Mouse (Mus musculus) retina, postnatal 1 day (tissue): Measurements from ENCODE around the gene Scd1.

Source experiments
- DNase-seq: peaks from one replicate; pipeline ENCODE4 v3.0.0-alpha.2; 2012

The Scd1 gene

DNA sequence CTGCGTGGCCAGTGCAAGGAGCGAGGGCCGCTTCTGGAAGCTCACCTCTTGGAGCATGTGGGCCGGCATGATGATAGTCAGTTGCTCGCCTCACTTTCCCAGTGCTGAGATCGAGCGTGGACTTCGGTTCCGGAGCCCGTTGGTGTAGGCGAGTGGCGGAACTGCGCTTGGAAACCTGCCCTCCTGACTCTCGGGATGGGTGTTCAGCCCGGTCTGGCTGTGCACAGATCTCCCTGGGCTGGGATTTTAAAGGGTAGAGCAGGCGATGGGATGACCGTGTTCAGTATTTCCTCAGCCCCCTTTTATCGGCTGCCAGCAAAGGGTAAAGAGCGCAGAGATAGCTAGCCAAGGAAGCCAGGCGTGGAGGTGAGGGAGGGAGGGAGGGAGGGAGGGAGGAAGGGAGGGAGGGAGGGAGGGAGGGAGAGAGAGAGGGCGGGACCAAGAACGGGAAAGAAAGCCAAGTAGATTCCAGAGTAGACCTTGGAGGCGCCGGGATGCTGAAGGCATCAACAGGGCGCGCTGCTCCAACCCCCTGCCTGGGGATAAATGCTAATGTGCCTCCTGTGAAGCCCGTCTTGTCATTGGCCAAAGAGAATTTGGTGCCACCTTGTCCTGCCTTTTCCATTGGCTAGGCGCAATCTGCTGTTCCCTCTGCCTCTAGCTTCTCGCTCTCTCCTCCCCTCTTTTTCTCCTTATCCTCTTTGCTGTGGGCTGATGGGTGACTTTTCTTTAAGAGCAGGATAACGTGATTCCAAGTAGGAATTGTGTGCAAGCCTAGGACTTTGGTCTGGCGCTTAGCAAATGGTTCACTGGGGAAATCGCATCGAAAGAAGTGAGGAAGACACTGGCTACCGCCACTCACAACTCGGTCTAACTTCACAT, at the start of gene Scd1:
Scd1 (minus strand) TSS at position 539 of the 882 bp plus-strand sequence.
- peak; percentile 84 for DNase-seq

DNA sequence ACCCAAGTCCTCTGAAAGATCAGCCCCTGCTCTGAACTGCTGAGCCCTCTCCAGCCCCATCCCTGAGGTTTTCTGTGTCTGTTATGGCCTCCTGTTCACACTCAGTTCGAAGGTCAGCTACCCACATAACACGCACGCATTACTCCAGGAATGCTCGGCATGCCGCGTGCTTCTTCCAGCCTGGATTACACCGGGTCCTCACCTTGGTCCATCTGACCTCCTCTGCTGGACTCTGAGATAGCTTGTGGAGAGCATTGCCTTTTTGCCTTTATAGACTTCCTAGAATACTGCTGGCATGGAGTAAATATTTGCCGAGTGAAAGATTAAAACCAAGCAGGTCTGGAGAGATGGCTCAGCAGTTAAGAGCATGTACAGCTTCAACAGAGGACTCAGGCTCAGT, 47.7 kb upstream of the Scd1 start:
- no peak for DNase-seq

DNA sequence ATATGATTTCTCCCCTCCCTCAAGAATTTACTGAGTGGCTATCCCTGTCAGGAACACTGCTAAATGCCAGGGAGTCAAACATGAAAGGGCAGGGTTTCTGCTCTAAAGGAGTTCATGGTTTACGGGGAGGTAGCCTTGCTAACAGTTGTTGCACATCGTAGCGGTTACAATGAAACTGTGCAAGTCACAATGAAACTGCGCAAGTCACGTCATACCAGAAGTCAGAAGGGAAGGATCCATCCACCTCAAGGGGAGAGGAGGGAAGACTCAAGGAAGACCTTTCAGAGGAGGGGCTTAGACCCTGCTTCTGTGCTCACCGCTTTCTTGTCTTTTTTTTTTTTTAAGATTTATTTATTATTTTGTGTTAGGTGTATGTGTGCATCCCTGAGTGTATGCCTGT, 47.2 kb upstream of the Scd1 start:
- DNase-seq, result no peak

DNA sequence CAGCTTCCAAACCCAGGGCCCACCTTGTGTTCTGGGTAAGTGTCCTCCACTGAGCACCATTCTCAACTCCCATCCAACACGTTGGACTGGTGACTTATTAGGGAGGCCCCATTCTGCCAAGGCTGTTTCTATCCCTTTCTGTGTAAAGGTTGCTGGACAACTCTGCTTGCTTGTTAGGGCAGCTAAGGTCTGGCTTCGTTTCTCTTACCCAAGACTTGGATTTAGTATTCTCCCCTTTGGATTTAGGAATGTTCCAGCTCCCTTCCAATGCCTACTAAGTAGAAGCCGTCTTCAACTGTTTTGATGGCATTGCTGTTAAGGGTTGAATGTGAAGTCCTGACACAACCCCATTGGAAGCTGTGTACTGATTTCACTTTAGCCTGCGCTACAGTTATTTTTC, 40.2 kb upstream of the Scd1 start:
- DNase-seq, result no peak

DNA sequence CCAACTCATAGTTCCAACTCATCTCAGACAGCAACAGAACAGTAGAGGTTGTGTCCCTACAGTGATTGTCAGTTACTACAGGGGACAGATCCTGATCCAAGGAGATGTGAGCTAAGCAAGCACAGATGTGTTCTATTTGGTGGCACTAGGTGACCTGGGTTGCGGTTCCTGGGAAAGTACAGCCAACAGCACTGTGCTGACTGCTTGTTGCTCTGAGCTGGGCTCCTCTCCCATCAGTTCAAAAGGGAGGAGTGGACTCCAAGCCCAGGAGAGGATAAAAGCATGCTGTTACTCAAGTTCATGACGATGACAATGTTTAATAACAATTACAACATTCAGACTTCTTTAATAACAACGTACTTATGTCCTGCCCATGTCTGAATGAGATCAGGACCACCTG, 38.1 kb upstream of the Scd1 start:
- DNase-seq, result no peak

DNA sequence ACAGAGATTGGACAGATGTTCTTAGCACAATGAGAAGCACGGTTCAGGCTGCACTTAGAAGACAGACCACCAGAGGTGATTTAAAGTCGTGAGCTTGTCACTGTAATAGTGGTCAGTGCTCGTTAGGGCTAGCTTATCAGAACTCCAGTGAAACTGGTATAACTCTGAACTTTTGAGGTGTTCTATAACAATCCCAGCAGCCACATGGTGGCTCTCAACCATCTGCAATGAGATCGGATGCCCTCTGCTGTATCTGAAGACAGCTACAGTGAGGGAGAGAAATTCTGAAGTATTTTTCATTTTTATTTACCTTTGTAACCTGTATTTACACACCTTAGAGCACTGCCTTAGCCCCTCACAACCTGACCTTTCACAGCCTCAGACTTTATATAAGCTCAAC, 31.6 kb upstream of the Scd1 start:
- DNase-seq, result no peak

DNA sequence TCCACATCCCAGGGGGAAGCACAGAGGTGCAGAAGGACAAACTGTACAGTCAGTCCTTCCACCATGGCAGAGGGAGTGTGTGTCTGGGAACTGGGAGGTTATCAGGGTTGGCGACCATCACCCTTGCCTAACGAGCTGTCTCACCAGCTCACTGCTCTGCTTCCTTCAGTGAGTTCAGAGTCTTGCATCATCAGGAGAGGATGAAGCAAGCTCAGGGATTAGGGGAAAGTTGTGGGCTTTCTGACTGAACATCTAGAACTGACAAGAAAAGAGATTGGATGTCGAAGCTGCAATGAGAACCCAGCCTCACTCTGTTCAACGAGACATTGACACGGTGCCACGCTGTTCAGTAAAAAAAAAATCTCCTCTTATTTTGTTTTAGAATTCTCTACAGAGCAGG, 30.3 kb upstream of the Scd1 start:
- no peak for DNase-seq

DNA sequence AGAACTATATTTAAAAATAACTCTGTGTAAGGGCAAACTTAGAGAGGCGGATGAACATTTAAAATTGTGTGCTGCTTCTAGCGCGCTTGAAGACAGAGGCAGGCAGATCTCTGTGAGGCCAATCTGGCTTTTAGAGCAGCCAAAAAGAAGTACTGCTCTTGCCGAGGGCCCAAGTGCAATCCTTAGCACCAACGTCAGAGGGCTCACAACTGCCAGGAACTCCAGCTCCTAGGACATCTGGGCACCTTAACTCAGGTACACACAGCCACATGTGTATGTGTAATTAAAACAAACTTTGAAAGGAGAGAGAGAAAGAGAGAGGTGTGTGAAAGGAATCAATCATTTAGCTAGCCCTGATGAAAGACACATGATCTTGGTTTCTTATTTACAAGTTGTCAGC, 24.4 kb upstream of the Scd1 start:
- DNase-seq, result no peak

DNA sequence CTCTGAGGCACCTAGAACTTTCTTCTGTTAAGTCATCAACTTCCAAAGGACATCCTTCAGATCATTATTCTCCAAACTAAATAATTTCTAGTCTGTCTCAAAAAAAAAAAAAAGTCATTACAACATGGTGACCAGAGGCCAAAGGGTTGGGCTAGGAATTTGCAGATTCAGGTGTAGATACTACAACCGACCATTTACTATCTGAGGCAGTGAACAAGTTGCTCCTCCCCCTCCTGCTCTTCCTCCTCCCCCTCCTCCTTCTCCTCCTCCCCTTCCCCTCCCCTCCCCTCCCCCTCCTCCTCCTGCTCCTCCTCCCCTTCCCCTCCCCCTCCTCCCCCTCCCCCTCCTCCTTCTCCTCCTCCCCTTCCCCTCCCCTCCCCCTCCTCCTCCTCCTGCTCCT, 20.0 kb upstream of the Scd1 start:
- DNase-seq, result no peak

DNA sequence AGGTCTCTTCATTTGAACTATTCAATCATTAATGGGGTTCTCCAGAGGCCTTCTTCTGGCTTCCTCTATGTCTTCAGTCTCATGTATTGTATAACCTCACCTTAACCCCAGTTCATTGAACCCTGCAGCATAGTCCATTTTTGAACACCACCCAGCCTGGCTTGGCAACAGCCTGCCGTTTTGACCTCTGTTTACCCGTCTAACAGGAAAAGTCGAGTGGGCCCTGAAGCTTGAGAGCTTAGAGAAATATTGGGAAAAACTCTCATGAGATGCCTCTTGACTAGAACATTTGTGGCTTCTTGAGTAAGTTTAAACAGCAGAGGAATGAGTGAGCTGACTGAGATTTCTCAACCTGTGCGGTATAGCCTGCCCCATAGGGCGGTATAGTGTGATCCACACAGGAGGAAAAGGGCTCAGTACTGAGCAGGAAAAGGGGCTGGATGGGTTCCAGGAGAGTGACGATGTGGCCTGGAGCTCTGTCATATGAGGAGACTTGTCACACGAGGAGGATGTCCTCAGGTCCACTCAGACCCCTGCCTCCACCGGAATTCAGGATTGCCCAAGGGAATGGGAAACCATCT, 14.5 kb upstream of the Scd1 start:
- DNase-seq, result no peak

DNA sequence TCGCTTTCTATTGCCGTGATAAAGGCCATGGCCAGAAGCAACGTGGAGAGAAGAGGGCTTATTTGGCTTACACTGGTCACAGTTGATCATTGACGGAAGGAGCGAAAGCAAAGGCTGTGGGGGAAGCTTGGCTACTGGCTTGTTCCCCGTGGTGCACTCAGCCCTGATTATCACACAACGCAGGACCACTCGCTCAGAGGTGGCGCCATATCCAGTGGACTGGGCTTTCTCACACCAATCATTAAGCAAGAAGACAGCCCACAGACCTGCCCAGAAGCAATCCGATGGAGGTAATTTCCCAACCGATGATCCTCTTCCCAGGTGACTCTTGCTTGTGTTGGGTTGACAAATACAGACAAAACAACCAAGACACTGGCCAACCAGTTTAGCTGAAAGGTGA, 11.9 kb upstream of the Scd1 start:
- DNase-seq, result no peak

DNA sequence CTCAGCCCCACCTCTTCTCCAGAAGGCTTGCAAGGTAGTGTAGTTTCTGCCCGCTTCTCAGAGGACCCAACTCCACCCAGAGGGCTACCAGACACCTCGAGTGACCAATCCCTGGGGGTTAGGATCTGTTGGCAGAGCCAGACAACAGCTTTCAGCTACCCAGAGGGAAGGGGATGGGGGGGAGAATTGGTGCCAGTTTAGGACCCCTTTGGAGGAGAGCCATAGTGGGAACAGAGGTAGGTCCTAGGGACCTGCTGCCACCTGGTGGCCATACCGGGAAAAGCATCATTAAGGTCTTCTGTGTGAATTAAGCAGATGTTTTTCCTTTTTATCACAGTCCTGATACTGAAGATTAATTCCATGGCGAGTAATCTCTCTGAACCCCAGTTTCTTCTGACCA, 11.3 kb upstream of the Scd1 start:
- DNase-seq, result peak; percentile 84

DNA sequence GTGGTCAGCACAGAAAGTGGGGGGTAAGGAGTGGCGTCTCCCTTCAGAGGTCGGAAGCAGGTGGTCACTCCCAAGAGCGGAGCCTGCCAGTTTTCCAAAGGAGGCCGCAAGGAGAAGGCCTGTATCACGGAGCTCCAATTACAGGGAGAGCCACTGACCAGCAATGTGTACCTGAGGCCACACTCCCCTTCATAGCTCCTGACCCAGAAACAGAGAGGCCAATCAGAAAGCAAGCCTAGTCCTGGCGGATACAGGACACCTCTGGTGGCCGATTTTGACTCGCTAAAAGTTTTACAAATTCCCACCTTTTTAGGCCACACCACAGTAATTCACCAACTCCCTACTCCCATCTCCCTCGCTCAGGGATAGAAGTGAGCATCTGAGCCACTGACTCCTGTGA, 10.9 kb upstream of the Scd1 start:
- DNase-seq, result no peak

DNA sequence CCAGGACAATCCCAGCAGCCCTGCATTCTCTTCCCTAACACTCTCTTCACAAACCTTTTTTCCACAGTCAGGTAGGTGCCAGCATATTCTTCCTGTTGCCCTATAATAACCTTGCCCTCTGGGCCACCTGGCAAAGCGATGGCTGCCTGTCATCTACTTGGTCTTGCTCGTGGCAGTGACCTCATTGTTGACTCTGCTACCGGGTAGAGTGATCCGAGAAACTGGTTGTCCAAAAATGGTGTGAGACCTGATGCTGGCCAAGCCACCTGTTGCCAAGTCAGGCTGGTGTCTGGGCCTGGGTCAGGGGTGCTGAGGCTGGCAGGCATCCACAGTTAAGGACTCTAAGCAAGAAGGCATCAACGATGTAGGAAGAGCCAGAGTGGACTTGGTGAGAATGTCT, 10.4 kb upstream of the Scd1 start:
- no peak for DNase-seq

DNA sequence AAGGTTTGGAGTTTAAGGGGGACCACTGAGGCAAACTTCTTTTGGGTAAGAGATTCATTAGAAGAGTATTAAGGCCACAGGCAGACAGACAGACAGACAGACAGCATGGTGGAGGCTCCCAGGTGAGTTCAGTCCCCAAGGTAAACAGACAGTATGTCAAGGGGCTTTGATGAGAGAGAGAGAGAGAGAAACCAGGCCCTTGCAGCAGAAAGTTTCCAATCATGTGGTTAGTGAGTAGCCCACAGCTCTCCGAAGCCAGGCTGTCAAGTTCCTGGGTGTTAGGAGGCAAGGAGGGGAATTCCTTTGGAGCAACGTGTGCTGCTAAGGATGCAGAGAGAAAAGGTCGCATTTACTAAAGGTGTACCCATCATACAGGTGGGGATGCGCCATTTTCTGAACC, 9.8 kb upstream of the Scd1 start:
- no peak for DNase-seq

DNA sequence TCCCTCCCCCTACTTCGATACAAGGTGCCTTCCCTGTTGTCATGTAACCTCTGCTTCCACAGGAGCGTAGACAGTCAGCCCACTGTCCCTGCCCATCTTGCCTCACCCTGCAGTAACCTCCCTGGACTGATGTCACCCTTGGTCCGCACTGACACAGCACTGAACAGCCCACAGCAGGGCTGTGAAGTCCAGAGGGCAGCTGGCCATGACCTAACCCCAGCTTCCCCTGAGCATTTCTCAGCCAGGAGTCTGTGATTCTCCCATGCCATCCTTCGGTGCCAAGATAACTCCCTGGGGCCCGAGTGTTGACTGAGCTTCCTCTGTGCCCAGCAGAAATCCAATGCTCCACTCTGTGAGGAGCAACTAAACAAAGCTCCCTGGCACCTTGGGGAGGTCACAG, 8.6 kb upstream of the Scd1 start:
- no peak for DNase-seq

DNA sequence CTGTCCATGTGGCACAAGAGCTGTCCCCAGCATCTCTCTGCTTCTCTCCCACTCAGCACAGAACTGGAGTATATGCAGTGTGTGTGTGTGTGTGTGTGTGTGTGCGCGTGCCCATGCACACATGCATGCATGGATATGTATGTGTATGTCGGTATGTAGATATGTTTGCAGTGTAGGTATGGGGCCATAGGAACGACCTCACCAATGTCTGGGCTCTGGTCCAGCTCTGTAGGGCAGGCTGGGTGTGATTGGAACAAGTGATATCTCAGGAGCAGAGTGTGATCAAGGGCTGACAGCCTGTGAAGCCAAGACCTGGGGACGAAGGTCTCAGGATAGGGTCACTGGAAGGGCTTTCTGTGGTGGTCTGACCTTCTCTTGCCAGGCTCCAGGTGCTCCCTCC, 7.8 kb upstream of the Scd1 start:
- DNase-seq, result no peak

DNA sequence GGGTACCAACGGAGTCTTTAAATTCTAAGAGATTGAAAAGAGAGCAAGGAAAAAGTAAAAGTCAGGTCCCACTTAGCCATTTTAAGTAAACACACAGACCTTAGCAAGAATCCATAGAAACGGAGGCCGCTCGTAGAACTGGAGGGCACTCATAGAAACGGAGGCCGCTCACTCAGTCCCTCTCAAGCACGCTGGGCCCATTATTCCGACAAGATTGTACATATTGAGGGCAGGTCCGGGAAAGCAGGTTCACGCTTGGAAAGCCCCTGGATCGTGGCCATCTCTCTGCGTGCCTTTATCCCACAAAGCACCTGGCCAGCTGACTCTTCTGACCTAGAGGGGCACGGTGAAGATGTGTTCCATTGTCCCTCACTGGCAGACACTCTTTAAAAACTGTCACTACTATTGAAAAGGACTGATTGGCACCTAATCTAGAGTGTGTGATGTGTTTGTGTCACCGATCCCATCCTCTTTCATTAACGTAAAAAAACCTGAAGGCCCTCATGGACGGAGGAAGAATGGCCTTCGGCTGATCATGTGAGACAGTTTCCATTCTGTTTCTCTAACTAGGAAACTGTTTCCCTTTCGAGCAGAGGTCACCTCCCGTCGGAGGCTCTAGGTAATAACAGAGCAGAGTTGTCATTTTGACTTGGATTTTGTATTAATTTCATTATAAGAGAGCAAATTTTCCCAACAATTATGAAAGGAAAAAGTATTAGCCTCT, 2.8 kb upstream of the Scd1 start:
- DNase-seq, result no peak

DNA sequence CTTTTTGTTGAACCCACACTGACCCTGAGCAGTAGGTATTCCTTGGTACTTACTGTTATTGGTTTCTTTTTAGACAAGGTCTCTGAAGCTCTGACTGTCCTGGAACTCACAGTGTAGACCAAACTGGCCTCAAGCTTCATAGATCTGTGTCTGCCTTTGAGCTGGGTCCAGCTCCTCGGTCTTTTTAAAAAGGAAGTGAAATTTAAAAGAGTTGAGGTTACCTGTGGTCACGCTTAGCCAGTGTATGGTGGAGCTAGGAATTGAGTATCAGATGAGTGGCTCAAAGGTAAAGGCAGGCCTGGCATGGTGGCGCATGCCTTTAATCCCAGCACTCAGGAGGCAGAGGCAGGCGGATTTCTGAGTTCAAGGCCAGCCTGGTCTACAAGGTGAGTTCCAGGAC, 916 bp upstream of the Scd1 start:
- no peak for DNase-seq

DNA sequence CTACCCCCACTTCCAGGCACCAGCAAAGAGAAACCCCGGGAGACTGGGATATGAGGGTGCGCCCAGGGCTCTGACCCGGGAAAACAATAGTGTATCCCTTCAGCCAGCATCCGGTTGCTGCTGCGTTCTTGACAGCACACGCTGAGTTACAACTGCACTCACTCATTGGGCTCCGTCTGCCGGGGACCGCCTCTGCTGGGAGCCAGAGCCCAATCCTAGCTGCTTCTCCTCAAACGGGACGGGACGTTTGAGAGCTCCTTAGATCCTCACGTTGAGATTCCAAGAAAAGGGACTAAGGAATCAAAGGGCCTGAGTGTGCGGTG, 505 bp upstream of the Scd1 start:
- DNase-seq, result peak; percentile 61

DNA sequence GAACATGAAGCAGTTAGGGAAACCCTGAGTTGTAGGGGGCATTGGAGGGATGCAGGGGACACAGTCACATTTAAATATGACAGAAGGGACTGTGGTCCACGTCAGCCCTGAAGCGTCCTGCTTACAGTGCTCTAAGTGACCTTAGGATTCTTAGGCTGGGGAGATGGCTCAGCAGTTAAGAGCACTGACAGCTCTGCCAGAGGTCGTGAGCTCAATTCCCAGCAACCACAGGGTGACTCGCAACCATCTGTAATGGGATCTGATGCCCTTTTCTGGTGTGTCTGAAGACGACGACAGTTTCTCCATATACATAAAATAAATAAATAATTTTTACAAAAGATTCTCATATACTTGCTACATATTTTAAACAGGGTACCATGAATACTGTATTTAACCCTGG, 4.1 kb downstream of the Scd1 start:
- DNase-seq, result no peak

DNA sequence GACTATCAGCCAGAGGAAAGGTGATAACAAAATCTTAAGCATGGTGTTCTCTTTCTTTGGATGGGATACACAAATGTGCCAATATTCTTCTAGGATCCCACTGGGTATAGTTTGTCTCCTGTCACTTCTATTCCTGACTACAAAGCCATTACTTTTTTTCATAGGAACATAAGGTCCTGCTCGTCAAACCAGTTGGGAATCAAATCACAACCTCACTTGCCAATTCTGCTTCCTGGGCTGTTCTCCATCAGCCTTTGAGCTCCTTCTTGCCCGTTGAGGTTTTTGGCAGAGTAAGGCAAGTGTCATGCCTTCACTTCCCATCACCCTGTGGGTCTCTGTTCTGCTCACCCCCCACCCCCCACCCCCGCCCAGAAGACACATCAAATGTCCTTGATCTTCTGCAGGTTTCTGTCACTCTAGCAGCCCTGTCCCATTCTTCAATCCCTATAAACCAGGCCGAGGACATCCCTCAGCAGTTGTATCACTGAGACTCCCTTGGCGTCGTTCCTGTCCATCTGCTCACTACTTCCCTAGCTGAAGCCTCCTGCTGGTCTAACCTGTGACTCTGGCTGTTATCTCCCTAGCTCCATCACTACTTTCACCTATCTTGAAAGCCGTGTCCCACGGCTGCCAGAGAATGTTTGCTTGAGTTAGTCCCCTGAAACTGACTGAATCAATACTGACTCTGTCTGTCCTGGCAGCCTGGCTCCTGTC, 7.0 kb downstream of the Scd1 start:
- no peak for DNase-seq

DNA sequence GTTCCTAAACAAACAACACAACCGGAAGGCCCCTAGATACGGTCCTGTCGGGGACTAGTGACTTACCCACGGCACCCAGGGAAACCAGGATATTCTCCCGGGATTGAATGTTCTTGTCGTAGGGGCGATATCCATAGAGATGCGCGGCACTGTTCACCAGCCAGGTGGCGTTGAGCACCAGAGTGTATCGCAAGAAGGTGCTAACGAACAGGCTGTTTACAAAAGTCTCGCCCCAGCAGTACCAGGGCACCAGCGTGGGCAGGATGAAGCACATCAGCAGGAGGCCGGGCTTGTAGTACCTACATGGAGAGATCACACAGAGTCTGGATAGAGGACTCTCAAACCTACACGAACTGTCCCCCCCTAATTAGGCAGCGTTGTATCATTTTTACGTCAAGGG, 7.6 kb downstream of the Scd1 start:
- DNase-seq, result no peak

DNA sequence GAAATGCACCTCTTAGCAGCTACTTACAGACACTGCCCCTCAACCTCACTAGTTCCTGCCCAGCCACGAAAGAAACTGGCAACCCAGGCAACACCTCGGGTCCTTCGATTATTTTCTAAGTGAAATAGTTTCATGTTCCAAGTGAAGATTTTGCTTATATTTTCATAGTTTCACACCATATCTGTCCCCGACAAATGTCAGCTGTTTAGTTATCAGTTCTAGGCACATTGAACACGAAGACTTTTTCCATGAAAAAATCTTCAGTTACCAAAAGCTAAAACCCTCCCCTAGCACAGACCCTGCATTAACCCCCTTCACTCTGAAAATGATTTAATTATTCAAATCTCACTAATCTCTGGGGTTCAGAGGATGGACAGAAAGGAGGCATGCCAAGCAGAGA, 10.9 kb downstream of the Scd1 start:
- DNase-seq, result no peak
